Mouse (Mus musculus) frontal cortex, adult (tissue): ENCODE measurements around the gene Atxn7l1.

Experiments used
- ATAC-seq: cut with Nextera tagmentation; 2 replicates; pipeline ENCODE4 v1.9.2; 2017; ENCODE audit warnings: mild to moderate bottlenecking, moderate library complexity, mixed read lengths; ENCODE audit not compliant: low TSS enrichment

The Atxn7l1 gene

GRCm38 (mm10) chr12:33225978-33226377 lies 78.5 kb downstream of the Atxn7l1 start:
- ATAC-seq = no peak

DNA sequence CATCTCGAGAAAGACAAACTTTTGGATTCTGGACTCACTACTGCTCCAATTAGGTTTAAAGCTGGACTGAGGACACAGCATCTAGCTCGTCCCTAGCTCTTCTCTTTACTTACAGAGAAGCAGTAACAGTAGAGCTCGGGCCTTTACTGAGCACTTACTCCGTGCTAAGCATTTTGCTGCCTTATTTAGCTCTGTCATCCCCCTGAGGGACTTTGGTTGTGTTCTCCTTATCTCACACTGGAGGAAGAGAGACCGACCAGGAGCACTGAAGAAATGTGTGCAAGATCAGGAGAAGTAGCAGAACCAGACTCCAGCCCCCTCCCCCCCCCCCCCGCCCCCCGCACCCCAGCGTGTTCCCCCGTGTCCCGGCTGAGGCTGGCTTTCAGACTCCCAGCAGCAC lies 79.1 kb downstream of the Atxn7l1 start:
- no peak for ATAC-seq

- no peak for ATAC-seq
Observed at GRCm38 (mm10) chr12:33235314-33235713, 87.8 kb downstream of the Atxn7l1 start.

DNA sequence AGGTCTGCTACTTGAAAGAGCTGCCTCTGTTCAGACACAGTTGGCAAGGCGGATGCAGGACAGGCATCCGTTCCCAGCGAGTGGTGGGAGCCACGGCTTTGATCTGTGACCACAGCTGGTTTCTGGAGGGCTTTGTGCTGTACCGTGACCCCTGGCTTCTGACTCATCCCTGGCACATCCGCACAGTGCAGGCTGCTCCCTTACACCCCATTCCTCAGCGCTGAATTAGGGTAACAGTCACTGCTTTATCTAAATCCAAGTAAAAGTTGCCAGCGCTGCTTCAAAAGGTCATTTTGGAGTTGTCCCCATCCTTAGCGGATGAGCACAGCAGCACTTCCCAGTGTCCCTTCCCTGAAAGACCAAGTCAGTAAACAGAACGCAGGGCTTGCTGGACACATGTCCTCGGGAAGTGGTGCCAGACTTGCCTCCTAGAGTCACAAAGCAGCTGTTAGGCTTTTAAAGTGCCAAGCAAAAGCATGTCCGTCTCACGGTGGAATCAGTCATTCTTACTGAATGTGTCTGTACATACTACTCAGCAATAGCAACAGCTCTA lies 88.4 kb downstream of the Atxn7l1 start:
- ATAC-seq = peak; percentile 59

DNA sequence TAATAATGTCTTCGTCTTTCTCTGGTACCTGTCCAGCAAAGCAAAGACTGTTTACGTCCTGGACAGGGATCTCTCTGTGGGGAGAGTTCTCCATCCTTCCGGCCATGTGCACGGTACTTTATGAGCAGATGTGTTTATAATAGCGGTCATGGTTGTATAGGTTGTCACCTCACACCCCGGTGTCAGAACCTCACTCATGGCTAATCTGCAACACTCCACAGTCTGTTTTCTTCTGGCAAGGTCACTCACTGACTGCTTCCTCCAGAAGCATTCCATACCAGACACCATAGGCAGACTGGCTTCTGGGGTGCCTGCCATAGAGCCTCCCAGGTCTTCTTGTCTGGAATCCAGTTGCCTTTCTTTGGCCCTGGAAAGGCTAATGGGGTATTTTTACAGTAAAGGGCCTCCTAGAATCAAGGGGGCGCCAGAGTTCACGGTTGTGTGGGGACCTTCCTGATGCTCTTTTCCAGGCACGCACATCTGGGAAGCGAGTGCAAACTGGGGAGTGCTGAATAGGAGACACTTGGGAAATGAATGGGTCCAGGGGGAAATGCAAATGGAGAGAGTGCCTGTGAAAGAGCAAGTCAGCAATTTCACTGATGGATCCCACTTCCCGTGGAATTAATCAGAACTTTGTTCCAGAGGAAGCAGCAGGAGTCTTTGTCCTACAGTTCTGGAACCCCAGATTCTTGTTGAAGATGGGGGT lies 89.0 kb downstream of the Atxn7l1 start:
- ATAC-seq = 0 out of 2 replicates have a peak, but pooled peaks have one; percentile 13

- ATAC-seq = no peak
Observed at GRCm38 (mm10) chr12:33237108-33237507, 89.6 kb downstream of the Atxn7l1 start.

DNA sequence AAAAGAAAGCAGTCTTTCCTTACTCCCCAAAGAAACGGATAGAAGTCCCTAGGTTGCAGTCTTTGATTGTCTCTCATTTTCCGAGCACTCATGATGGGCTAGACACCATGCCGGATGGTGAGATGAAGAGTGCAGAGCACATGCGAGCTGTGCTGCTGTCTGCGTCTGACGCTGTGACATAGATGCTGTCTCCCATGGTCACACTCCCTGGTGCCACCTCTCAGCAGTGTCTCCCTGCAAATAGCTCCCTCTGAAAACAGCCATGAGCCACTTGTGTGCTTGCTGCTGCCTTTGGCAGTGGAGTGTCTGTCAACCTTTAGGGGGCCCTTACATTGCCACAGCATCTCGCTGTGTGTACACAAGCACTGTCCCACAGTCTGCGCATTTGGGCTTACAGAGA lies 95.2 kb downstream of the Atxn7l1 start:
- peak; percentile 61 for ATAC-seq

DNA sequence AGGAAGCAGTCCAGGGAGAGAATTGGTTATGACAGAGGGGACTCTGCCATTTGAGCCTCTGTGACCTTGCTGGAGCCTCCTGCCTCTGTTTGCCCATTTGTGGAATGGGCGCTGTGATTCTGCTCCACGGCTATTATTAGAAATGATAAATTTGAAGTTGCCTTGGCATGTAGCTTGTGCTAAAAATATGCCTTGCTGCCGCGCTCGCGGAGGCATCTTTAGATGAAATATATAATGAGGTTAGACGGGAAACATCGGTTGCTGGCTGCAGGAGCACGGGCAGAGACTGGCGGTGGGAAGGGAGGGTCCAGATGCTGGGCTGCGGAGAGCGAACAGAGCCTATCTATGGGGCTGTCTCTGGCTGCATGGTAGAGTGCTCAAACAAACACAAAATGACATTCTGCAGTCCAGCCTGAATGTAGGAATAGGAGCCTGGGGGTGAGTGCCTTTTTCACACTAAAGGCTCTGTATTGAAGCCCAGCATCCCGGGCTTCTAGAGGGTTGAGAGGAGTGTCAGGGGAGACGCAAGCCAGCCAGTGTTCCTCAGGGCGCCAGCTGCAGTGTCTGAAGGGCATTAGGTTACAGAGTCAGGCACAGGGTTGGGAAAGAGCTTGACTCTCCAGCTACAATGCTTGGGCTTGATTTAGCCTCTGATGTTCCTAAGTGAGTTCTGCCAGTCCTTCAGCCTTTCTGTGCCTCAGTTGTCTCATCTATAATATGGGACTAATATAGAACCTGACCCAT lies 96.8 kb downstream of the Atxn7l1 start:
- ATAC-seq = peak; percentile 65

DNA sequence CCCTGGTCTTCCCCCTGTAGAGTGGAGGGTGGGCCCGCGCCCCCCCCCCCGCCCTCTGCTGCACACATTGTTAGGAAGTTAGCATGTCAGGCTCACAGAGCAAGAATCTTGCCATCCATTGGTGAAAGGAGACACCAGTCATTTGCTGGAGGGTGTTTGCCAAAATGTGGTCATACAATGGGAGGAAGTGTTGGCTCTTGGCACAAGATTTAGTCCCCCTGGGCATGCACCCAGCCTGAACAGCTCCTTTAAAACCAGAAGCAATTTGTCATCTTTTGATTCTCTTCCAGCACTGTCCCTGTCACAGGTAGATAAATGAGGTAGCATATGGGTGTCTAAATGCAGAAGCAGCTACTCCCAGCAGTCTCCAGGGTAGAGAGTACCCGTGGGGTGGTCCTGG lies 98.0 kb downstream of the Atxn7l1 start:
- no peak for ATAC-seq

- no peak for ATAC-seq
Observed at GRCm38 (mm10) chr12:33246878-33247277, 99.4 kb downstream of the Atxn7l1 start.

DNA sequence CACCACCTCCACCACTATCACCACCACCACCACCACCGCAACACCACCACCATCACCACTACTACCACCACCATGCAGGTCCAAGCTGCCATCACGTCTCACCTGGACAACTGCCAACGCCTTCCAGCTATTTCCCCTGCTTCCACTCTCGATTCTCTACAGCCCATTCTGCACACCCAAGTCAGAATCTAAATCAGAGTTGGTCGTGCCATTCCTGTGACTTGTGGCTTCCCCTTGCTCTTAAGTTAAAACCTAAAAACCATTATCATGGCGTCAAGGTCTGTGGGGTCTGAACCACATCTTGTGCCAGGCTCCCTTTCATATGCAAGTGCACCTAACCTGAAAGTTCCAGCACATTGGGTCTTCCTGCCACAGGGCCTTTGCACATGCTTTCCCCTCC lies 102.7 kb downstream of the Atxn7l1 start:
- no peak for ATAC-seq

GRCm38 (mm10) chr12:33251399-33251798 lies 103.9 kb downstream of the Atxn7l1 start:
- no peak for ATAC-seq

- ATAC-seq = no peak
Observed at GRCm38 (mm10) chr12:33252621-33253020, 105.1 kb downstream of the Atxn7l1 start.

GRCm38 (mm10) chr12:33253206-33253605 lies 105.7 kb downstream of the Atxn7l1 start:
- ATAC-seq = peak; percentile 17; the same call in 1 of the 2 replicates

GRCm38 (mm10) chr12:33255256-33255655 lies 107.8 kb downstream of the Atxn7l1 start:
- ATAC-seq = no peak

GRCm38 (mm10) chr12:33256426-33256825 lies 108.9 kb downstream of the Atxn7l1 start:
- no peak for ATAC-seq

- no peak for ATAC-seq
Observed at GRCm38 (mm10) chr12:33258995-33259529, 111.6 kb downstream of the Atxn7l1 start.

- no peak for ATAC-seq
Observed at GRCm38 (mm10) chr12:33260575-33260974, 113.1 kb downstream of the Atxn7l1 start.

- ATAC-seq = no peak
Observed at GRCm38 (mm10) chr12:33265877-33266276, 118.4 kb downstream of the Atxn7l1 start.

- peak; percentile 55; the same call in 1 of the 2 replicates for ATAC-seq
Observed at GRCm38 (mm10) chr12:33267965-33268364, 120.5 kb downstream of the Atxn7l1 start.

GRCm38 (mm10) chr12:33269743-33270142 lies 122.2 kb downstream of the Atxn7l1 start:
- ATAC-seq = no peak

DNA sequence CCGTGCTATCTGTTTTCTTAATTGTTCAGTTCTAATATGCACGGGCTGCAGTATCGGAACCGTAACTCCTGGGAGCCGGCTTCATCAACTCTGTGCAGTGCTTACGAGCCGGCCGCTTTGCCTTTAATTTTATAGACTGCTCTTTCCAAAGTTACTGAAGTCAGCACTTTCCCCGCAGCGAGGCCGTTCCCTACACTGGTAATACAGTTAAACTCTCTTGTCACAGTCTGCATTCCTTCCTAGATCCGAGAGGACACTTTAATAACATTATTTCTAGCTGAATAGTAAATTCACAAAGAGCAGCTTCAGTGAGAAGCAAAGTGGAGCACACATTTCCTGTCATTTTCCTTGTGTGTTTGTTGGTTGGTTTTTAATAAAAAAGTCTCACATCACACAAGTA lies 124.4 kb downstream of the Atxn7l1 start:
- no peak for ATAC-seq

DNA sequence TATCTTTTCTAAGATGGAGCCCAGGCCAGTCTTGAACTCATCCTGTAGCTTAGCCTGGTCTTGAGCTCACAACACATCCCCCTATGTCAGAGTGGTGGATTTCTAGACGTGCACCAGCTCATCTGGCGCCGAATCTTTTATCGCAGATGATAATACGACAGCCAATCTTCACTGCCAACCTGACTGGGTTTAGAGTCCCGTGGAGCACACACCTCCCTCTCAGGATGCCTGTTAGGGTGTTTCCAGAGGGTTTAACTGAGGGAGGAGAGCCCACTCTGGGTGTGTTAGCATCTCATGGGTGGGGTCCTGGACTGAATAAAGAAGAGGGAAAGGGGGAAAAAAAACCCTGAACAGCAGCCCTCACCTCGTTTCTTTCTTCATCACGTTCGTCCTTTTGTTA lies 124.9 kb downstream of the Atxn7l1 start:
- ATAC-seq = no peak
